Mouse (Mus musculus) liver (tissue): ENCODE results near the gene Ndrg2.
"Not testable (repeated sequence)": the region's sequence is repeated elsewhere in the genome, so short reads cannot be mapped to it uniquely, and the experiment has no call there.

Source experiments
- DNase-seq: peaks from one replicate; pipeline ENCODE4 v3.0.0-alpha.2; 2020; ENCODE audit warnings: mixed read lengths

Gene Ndrg2

GRCm38 (mm10) chr14:51913960-51914762 lies at the start of gene Ndrg2:
TSS of gene Ndrg2 (minus strand) at chr14:51914158.
- peak; percentile 46 for DNase-seq

- no peak for DNase-seq
Observed at GRCm38 (mm10) chr14:51960316-51960715, 46.4 kb upstream of the Ndrg2 start.

GRCm38 (mm10) chr14:51943336-51943735 lies 29.4 kb upstream of the Ndrg2 start:
- DNase-seq: no peak

GRCm38 (mm10) chr14:51942236-51942635 lies 28.3 kb upstream of the Ndrg2 start:
- DNase-seq: no peak

GRCm38 (mm10) chr14:51941577-51941976 lies 27.6 kb upstream of the Ndrg2 start:
- DNase-seq: no peak

GRCm38 (mm10) chr14:51940944-51941560 lies 27.1 kb upstream of the Ndrg2 start:
- DNase-seq: peak; percentile 14

GRCm38 (mm10) chr14:51939005-51939404 lies 25.0 kb upstream of the Ndrg2 start:
- no peak for DNase-seq

- no peak for DNase-seq
Observed at GRCm38 (mm10) chr14:51932092-51933020, 18.4 kb upstream of the Ndrg2 start.

- peak; percentile 44 for DNase-seq
Observed at GRCm38 (mm10) chr14:51930824-51931223, 16.9 kb upstream of the Ndrg2 start.

- no peak for DNase-seq
Observed at GRCm38 (mm10) chr14:51929968-51930367, 16.0 kb upstream of the Ndrg2 start.

- no peak for DNase-seq
Observed at GRCm38 (mm10) chr14:51929309-51929943, 15.5 kb upstream of the Ndrg2 start.

GRCm38 (mm10) chr14:51926930-51927329 lies 13.0 kb upstream of the Ndrg2 start:
- not testable (repeated sequence) for DNase-seq

- DNase-seq: no peak
Observed at GRCm38 (mm10) chr14:51923492-51923891, 9.5 kb upstream of the Ndrg2 start.

GRCm38 (mm10) chr14:51922910-51923309 lies 9.0 kb upstream of the Ndrg2 start:
- no peak for DNase-seq

- no peak for DNase-seq
Observed at GRCm38 (mm10) chr14:51922571-51922865, 8.6 kb upstream of the Ndrg2 start, which contains the start of gene Rnase13. TSS of gene Rnase13 (minus strand) at chr14:51922773.

GRCm38 (mm10) chr14:51921759-51922570 lies 8.0 kb upstream of the Ndrg2 start:
- DNase-seq: no peak

GRCm38 (mm10) chr14:51918966-51919365 lies 5.0 kb upstream of the Ndrg2 start:
- no peak for DNase-seq

- DNase-seq: no peak
Observed at GRCm38 (mm10) chr14:51918125-51918524, 4.2 kb upstream of the Ndrg2 start, which contains the start of gene Tppp2. TSS of gene Tppp2 (plus strand) at chr14:51918425.

GRCm38 (mm10) chr14:51916539-51916938 lies 2.6 kb upstream of the Ndrg2 start:
- no peak for DNase-seq

GRCm38 (mm10) chr14:51915030-51915429 lies 1.1 kb upstream of the Ndrg2 start:
- DNase-seq: no peak

- peak; percentile 83 for DNase-seq
Observed at GRCm38 (mm10) chr14:51913062-51913959, 647 bp downstream of the Ndrg2 start.
